Mouse (Mus musculus) small intestine, adult 2 months (tissue): ENCODE data around the gene Slc9a3r2.

ENCODE experiments used
- CTCF ChIP-seq: fragments of 200-500 bp; IDR thresholded peaks from 2 replicates; pipeline ENCODE4 v1.5.1; 2012; ENCODE audit warnings: low read depth, mild to moderate bottlenecking, control low read depth, inconsistent platforms, low read length, moderate library complexity, mixed read lengths; ENCODE audit not compliant: insufficient replicate concordance, insufficient read length; ENCODE audit errors: extremely low read depth
- POLR2A ChIP-seq: fragments of 200-500 bp; IDR thresholded peaks from 2 replicates; pipeline ENCODE4 v1.6.1; 2012; ENCODE audit warnings: low read depth, mild to moderate bottlenecking, control low read depth, inconsistent platforms, low read length, moderate library complexity

DNA sequence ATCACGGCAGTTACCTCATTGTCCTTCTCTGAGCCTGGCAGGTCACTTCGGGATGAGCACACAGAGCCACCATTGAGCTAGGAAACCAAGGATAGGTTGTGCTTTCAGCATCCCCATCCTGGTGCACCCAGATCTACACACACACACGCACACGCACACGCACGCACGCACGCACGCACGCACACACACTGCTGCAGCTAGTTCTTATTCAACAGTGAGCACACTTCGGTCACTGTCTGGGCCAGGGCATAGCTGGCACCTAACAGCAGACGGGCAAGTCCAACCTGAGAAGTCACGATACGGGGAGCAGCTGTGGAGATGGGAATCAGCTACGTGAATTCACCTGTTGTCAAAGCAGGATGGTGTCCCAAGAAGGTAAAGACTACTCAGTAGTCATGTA is 9.5 kb downstream of the Slc9a3r2 start:
- TF ChIP-seq CTCF (no peak), POLR2A (no peak)
